Mouse (Mus musculus): ENCODE measurements around the gene Pak3.

Pak3 gene

DNA sequence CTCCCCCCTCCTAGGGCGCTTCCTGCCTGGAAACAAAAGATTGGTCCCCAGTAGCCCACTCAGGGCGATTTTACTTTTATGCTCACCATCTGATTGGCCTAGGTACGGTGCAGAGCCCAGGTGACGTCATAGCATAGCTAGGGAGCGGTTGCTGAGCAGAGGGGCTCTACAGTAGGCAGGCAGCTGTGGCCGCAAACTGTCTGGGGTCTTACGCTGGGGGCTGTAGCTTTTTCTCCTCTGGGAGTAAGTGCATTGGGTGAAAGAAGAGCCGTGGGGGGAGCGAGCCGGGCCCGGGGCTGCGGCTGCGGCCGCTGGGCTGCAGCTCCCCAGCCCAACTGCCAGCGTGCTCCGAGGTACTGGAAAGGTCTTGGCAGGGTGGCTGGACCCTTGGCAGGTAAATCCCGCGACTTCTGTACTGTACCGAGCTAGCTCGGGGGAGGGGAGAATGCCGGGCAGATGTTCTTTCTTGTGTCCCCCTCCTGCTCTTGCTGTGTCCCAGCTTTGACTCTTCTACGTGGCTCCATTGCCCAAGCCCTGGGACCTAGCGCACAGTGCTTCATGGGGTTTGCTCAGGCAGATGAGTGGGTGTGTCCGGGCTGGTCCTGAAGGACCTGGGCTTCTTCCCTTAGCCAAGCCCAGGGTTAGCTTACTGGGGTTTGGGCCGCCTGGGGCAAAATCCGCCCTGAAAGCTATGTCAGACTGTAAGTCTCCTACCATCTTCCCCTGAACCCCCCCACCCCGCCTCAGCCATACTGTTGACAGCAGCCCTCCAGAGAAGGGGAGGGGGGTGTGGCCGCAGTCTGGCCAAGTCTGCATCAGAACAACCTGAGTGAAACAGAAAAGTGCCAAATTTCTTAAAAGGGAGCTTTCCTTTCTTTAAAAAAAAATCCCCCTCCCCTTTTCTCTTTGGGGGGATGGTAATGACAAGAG lies 146.1 kb downstream of the Pak3 start:
- DNase-seq (ENCODE audit: low spot score in 2 of 2), result no peak

DNA sequence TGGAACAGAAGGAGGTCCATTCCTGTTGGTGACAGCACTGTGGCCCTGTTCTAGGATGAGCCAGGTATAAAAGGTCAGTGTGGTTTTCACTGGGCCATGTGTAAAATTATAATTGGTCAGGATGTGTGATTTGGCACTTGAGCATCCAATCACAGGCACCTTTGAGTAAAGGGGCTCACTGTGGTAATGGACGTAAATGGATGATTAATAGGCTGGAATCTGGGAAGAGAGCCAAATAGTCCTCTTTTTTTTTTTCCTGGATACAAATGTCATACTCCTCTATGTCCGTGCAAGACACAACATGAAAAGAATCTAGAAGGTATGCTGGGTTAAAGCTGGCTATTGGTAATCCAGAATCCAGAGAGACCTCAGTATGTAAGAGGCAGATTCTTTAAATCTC lies 147.4 kb downstream of the Pak3 start:
- DNase-seq (ENCODE audit: low spot score in 2 of 2), result no peak

DNA sequence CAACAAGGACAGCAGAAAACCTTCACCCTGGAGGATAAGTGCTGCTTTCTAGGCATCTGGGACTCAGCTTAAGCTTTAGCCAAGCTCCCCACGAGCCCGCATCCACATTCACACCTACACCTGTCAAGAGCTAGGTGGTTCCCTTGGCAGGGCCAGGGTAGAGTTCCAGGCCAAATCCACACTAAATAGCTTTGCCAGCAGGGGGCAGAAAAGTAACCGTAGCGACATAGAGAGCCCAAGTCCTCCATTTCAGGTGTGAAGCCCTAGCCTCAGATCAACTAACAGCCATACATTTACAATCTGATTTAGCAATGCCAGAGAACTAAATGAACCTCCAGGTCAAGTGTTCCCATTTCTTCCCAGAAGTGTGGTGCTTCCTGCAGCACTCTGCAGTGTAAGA lies 148.6 kb downstream of the Pak3 start:
- DNase-seq (ENCODE audit: low spot score in 2 of 2), result no peak

DNA sequence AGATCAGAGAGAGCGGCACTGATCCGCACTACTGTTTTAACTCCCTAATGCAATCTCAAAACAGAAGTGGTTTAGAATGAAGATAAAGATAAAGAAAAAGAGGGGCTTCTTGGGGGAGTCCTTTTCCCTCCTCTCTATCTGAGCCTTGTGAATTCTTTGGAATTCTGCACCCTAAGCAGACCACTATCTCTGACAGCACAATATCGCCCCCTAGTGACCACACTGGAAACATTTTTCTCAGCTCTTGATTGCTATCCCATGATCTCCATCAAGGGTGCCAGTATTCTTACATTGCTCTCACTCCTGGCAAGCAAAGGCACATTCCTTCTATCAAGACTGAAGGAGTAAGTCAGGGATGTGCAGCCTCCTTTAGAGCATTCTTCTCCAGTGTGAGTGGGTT lies 149.9 kb downstream of the Pak3 start:
- no peak for DNase-seq (ENCODE audit: low spot score in 2 of 2)

DNA sequence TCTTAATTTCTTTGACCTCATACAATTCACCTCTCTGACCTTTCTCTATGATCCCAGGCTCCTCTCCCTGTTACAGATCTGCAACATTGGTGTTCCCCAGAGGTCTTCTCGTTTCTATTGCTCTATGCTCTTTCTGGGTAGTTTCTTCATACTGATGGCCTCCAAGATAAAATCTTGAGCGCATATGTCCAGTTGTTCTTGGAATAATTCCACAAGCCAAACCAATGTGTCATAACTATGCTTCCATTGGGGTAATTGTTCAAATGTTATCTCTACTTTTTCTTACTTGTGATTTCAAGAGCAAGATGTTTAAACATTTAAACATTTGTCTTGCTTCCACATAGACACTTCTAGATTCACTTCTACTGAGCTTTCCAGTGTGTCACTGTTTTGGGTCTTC lies 160.2 kb downstream of the Pak3 start:
- DNase-seq (ENCODE audit: low spot score in 2 of 2), result no peak

DNA sequence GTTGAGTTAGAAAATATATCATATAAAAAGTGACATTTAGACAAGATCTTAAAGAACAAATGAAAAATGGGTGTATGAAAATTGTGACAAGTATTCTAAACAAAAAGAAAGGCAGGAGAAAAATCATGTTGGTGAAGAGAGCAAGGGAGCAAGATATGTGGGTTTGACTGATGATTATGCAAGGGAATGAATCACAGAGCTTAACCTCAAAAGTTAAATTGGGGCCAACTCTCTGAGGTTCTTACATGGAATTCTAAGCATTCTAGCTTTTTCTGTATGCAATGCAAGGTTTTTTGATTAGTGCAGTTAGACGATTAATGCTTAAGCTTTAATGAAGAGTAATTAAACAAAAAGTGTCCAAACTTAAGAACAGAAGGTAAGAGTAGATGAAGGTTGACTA lies 203.9 kb downstream of the Pak3 start:
- DNase-seq (ENCODE audit: low spot score in 2 of 2), result no peak

DNA sequence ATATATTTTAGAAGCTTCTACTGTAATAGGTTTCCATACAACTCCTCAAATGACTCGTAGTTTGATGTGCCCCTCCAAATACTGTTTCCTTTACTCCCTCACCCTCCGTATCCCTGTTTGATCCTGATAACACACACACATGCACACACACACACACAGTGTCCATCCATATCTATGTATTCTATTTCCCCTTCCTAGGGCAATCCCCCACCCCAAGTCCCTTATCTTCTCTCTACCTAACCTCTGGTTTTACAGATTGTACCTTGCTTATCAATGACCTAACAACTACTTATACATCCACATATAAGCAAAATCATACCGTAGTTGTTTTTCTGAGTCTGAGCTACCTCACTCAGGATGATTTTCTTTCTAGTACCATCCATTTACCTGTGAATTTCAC lies 207.0 kb downstream of the Pak3 start:
- DNase-seq (ENCODE audit: low spot score in 2 of 2), result no peak

DNA sequence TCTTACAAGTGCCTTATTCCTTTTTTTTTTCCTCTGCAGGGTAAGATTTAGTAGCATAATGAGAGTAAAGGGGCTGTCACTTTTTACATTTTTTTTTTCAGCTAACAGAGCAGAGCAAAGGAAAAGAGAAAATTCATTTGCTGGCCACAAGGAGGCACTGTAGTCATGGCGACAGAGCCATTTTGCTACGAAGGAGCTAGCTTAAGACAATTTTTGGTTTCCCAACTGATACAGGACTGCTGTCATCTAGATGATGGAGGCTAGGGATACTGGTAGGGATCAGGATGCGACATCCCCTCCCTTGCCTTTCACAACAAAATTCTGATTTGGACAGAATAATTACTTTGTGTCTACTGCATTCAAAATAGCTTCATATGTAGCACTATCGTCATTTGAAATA lies 217.6 kb downstream of the Pak3 start:
- DNase-seq (ENCODE audit: low spot score in 2 of 2), result peak in 1 of 2 experiments; percentile 10

DNA sequence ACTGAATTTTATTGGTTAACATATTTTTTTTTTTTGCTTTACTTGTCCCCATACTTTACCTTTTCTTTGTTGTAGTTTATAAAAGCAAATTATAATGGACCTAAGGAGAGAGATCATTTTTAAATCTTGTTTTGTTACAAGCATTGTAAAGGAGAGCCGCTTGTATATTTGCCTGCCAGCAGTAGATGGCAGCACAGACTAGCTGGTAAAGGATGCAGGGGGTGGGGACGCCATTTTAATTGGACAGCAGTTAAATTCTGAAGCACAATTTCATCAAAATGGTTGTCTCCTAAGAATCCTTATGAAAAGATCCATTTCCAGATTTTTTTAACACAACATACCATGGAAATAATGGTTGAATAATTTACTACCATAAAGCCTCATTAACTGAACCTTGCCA lies 220.8 kb downstream of the Pak3 start:
- DNase-seq (ENCODE audit: low spot score in 2 of 2), result no peak

DNA sequence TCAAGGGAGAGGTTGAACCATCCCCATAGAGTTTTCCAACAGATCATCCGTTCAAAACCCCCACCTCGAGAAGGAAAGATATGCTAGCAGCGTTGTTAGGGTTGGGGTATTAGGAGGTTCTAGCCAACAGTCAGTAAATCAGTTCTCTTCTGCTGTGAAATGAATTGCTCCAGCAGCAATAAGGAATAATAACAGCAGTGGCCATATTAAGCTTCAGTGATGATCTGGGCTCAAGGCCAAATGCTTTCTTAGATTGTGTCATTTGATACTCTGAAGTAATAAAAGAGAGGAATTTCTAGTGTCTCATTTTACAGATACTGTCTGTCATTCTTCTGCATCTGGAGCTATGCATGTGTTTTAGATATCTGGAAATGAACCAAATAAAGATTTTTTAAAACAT lies 244.2 kb downstream of the Pak3 start:
- no peak for DNase-seq (ENCODE audit: low spot score in 2 of 2)

DNA sequence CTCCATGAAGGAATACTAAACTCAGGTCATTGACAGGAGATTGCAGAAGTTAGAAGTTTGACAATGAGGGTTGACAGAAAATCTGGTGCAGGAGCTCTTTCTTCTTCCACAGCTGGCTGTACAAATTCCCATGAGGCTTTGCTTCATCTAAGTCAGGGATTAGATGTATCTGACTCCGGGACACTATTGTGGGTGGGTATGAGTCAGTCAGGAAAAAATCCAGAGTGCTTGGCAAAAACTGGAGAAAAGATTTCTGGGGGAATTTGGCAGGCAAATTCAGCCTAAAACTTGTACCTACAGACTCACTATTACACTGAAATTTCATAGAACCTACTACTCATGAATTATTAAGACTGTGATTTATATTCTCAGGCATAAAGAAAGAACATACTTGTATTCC lies 297.6 kb downstream of the Pak3 start:
- no peak for DNase-seq (ENCODE audit: low spot score in 2 of 2)

DNA sequence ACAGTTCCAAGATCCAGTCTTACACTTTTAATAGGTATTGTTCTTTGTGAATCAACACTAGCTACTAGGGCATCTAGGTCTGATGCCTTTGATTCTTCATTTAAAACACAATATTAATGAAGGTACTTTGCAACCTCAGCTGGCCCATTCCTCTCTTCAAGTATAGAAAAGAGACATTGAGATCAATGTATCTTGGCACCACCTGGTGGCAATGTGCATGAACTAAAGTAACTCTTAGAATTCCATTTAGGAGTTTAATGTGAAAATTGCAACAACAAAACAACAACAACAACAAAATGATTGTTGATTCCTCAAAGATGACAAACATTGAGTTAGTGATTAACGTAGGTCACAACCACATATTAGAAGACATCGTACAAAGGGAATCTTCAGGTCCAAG lies 300.6 kb downstream of the Pak3 start:
- no peak for DNase-seq (ENCODE audit: low spot score in 2 of 2)

DNA sequence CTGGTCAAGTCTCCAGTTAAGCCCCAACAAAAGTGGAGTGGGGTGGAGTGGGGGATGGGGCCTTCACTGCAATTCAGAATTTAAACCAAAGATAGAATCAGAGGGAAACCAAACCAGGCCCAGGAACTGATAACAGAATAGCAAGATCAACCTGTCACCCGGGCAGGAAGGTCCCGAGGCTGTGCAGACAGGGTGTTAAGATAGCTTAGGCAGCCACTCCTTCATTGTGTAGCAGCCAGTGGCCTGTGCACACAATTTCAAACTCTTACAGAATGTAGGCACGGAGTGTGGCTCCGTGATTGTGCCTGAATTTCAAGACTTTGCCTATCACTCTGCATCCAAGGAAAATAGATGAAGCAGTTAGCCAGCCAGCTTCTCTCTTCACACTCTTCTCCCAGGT lies 308.1 kb downstream of the Pak3 start:
- no peak for DNase-seq (ENCODE audit: low spot score in 2 of 2)

DNA sequence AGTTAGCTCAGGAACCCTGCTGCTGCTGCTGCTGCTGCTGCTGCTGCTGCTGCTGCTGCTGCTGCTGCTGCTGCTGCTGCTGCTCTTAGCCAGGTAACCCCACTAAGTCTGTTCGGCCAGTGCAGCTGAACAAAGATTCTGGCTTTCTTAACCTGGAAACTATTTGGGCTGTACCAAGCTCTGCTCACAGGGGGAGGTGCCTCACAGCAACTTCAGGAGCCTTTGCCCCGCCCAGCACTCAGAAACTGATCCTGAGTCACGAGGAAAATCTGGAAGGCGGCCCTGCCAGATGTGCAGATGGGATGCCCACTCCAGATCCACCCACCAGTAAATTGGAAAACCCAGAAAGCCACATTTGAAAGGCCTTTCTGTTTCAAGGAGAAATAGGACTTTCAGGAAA lies 308.8 kb downstream of the Pak3 start, which contains the start of gene Capn6:
TSS of gene Capn6 (minus strand) at position 203 of the 400 bp plus-strand sequence.
- DNase-seq (ENCODE audit: low spot score in 2 of 2), result no peak

DNA sequence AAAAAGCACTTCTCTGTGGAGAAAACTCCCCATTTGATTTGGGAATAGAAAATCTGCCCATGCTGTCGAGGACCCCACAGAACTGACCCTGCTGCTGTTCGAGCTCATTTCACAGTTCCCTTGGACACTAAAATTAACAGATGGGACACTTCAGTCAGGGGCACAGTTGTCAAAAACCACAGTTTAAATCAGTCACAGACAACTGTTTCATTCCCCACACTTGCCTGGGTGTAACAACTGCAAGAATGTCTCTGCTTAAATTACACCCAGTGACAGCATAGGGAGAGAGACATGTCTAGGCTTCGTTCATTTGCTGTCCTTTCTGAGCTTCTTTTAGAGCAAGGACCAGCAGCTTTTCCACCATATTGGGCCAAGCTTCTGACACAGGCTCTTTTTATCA lies 328.2 kb downstream of the Pak3 start:
- DNase-seq (ENCODE audit: low spot score in 2 of 2), result no peak
